Mouse (Mus musculus) hematopoietic stem cell, adult 5-6 weeks (primary cell): ENCODE results near the gene Apol7e. TPM values are rescaled to one million over a fixed set of nuclear protein-coding genes. Genes with fewer than 3 reads are reported as not detected.
"Not testable (repeated sequence)": the region's sequence is repeated elsewhere in the genome, so short reads cannot be mapped to it uniquely, and the experiment has no call there.

ENCODE experiments used
- ATAC-seq, 2 experiments: fragments of 125-278 bp in 1 of 2; replicated peaks in 1 of 2; 2 replicates each; pipeline ENCODE4 v1.8.0; 2016 to 2017; ENCODE audit warnings: inconsistent platforms in 2 of 2, mild to moderate bottlenecking in 2 of 2, moderate number of reproducible peaks in 2 of 2, low read depth in 1 of 2, moderate TSS enrichment in 1 of 2; ENCODE audit not compliant: low FRiP score in 2 of 2, poor library complexity in 2 of 2, severe bottlenecking in 2 of 2, insufficient read depth in 1 of 2, low TSS enrichment in 1 of 2
- total RNA-seq: library from RNA; stranded (forward); fragments of 172-1452, 232-1000 nt; gene quantifications from 2 replicates; pipeline ENCODE4 v1.2.3, GENCODE M21; 2017

Apol7e gene
- total RNA-seq, result 11.5 and 12.3 TPM in 2 replicates

DNA sequence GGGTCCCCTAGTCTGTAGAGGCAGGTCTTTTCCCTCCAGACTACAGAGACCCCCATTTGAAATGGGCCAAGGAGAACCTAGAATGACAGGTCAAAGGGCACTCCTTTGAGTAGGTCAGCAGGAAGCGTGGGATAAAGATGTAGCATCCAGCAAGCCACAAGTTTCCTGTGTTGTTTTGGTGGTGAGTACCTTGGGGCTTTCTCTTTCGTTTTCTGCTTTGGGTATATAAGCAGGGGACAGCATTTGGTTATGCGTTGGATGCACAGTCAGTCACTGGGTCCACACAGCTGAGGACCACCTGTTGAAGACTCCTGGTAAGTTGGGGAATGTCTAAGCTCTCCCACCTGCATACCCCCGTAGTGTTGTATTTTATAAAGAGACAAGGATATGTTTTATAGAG is at the start of gene Apol7e:
Gene Apol7e, plus strand, starts transcription at position 202 of the 400 bp plus-strand sequence.
- ATAC-seq, result peak; percentile 74 to 81

DNA sequence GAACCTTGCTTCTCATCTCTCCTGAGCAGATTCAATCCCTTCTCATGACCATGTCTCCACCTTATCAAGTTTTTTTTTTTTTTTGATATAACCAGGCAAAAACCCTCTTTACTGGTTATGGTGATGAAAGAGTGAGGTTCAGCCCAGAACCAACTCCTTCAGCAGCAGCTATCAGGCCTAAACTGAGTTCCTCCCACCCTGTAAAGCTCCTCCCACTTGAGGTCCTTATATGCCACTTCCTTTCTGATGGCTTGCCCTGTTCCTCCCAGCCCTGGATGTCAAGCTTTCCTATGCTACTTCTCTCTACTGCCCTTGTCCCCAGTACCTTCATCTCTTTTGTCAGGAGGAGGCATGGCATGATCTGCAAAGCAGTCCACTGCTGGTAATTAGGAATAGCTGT is 47.5 kb upstream of the Apol7e start:
- ATAC-seq, result not testable (repeated sequence)

DNA sequence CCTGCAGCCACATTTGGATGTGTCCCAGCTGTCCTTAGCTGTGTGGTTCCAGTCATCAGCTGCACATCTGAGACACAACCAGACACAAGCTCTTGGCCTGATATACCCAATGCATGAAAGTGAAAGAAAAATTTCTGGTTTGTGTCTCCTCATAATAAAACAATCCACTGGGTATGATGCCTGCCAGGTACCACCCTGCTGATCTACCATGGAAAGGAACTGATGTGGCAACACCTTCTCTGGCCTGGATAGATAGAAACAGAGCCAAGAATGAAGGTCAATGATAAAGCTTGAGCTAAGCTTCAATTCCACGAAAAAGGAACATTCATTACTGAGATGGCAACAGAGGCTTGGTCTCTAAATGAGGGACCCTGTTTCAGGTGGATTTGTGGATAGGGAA is 38.9 kb upstream of the Apol7e start:
- ATAC-seq, result not testable (repeated sequence)

DNA sequence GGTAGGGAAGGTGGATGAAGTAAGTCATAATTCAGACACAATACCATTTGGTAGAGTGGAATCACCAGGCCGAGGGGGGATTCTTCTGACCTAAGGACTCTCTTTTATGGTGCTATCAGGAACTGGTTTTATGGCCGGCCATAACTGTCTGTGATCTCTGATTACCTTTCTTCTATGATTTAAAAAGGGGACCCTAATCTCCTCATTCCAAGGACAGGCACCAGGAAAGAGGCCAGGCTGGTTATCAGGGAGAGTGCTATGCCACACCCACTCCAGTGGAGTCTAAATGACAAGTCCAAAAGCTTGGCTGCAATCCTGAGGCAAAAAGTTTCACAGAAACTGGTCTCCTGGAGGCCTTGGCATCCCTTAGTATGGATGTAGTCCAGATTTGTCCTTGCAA is 36.8 kb upstream of the Apol7e start:
- ATAC-seq, result not testable (repeated sequence)

DNA sequence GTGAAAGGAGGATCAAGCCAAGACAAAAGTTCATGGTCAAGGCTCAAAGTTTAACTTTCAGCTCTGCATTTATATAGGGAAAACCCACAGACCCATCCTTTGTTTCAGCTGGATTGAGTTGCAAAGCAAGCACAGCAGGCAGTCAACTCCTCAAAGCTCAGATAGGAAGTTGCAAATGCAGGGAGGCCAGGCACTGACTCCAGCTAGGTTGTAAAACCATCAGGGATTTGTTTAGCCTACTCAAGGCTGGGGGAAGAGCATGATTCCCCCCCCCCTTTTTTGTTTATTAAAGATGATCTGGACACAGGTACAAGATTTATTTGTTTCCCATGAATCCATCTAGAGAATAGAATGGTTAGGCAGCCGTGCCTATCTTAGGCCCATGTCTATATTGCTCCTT is 24.6 kb upstream of the Apol7e start:
- ATAC-seq, result not testable (repeated sequence)

DNA sequence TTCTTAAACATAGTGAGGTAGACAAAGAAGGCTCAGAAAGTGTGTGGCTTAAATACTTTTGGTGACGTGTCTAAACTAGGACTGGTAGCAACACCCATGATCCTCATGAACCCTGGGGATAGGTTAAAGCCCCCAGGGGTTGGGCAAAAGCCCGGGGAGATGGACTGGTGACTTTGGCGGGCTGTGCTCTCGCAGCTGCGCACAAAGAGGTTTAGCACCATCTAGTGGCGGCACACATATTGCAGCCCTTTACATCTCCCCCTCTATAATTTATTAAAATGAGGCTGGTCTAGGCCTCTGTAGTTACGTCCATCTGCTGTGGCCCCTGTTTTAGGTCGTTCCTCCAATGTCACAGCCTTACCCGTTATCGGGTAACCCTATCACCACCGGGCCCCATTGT is 14.7 kb upstream of the Apol7e start:
- not testable (repeated sequence) for ATAC-seq

DNA sequence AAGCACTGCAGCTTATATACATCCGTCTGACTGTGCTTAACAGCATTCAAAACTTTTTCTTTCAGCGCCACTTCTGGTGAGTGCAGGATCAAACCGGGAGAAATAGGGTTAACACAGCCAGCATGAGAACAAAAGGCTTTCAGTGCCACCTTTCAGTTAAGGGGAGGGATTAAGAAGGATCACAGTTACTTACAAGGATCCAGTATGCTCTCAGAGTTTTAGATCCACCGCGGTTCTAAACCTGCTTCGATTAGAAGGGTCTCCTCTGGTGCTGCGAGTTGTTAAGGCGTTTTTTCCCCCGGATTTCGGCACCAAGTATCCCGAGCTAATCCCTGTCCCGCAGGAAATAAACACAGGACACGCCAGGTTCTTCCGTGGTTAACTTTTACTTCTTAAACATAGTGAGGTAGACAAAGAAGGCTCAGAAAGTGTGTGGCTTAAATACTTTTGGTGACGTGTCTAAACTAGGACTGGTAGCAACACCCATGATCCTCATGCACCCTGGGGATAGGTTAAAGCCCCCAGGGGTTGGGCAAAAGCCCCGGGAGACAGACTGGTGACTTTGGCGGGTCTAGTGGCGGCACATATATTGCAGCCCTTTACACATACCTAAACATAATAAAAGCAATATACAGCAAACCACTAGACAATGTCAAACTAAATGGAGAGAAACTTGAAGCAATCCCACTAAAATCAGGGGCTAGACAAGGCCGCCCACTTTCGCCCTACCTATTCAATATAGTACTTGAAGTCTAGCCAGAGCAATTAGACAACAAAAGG is 6.9 kb upstream of the Apol7e start:
- ATAC-seq, result not testable (repeated sequence)

DNA sequence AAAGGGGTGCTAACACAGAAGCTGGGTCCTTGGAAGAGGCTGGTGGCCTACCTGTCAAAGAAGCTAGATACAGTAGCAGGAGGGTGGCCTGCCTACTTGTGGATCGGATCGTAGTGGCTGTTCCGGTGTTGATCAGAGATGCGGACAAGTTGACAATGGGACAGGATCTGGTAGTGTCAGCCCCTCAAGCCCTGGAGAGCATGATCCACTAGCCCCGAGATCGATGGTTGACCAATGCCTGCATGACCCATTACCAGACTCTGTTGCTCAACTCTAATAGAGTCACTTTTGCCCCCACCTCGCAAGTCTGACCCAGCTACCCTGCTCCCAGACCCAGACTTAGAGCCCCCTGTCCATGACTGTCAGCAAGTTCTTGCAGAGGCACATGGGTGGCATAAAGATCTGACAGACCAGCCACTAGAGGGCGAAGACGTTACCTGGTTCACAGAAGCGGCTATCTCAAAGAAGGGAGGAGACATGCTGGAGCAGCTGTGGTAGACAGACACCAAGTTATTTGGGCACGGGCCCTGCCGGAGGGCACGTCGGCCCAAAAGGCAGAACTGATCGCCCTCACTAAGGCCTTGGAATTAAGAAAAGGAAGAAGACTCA is 3.9 kb upstream of the Apol7e start:
- not testable (repeated sequence) for ATAC-seq

DNA sequence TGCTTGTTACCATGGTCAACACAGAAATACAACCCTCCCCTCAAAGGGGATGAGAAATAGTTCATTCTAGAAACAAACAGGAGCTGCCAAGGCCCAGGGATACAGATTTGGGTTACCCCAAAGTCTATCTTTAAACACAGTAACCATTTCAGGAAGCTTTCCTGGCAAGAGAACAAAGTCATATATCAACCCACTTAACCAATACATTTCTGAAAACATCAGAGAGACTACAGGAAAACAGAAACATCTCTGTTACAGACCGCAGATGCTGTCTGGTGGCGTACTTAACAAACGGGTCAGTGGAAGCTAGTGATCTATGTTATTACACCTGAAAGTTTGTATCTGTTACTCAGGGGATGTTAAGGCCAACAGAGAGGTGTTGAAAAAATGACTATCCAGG is 6.6 kb downstream of the Apol7e start:
- ATAC-seq, result not testable (repeated sequence)

DNA sequence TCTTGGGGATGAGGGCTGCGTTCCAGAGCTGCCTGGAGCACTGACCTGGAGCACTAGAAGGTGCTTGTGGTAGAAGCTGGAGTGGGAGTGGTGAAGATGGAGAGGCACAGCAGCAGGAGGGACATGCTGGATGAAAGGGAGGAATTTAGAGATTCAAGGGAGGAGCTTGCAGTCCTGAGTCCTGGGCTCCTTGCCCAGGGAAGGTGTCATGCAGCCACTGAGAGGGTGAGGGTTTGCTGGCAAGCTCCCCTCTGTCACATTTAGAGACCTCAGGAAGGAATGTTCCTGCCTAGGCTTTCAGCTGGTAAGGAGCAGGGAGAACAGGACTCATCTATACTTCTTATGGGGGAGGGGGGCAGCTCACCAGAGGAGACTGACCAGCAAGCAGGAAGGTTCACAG is 10.3 kb downstream of the Apol7e start:
- not testable (repeated sequence) for ATAC-seq

DNA sequence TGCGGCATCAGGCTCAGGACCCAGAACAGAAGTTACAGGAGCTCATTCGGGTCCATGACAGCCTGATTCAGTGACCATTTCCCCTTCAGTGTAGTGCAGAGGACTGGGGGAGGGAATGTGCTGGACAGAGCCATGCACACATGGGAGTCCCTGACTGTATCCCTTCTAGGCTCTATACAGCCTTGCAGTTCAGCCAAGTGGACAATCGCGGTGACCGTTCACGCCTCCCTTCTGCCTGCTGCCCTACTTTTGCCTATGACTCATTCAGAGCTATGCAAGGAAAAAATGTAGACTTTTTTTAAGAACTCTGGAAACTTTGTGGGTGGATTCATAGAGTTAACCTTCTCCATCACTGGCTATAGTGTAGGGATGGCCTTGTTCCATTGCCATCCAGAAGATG is 19.6 kb downstream of the Apol7e start:
- ATAC-seq, result not testable (repeated sequence)

DNA sequence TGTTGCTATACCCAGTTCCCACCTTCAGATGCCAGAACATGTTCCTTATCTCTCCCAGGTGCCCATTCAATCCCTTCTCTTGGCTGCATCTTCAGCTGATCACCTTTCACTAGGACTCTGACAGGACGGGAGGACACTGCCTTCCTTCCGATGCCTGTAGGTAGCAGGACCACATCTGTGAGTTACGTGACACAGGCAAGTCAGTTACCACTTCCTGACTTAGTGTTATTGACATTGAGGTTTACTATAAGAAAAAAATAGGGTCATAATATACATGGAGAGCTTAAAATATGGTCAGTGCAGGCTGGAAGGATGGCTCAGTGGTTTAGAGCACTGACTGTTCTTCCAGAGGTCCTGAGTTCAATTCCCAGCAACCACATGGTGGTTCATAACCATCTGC is 22.9 kb downstream of the Apol7e start:
- ATAC-seq, result not testable (repeated sequence)

DNA sequence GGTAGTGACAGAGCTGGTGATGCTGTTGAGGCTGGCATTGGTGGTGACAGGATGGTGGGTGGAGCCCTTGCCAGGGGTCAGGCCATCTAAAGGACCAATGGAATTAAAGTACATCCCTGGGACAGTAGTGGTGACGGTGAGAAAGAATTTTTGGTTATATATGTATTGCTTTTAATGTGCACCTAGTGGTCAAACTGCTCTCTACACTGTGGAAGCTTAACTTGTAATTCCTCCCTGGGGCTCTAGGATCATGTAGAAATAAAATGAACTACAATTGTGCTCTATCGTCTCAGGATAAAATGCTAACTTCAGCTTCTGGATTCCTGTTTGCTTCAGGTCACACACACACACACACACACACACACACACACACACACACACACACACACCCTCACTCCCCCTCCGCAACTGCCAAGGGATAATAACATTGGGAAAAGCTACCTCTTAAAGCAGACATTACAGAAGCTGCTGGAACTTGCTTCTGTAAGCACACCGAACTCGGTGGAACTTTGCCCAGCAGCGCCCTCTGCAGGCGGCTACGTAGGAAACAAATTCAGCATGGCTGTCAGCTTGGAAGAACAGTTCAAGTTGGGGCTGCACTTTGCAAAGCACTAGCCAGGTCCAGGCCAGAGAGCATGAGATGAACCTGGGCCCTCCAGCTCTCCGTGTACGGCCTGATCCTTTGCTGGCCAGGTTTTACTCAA is 25.7 kb downstream of the Apol7e start:
- peak; percentile 40 to 58; a peak in 2 of 4 replicates for ATAC-seq

DNA sequence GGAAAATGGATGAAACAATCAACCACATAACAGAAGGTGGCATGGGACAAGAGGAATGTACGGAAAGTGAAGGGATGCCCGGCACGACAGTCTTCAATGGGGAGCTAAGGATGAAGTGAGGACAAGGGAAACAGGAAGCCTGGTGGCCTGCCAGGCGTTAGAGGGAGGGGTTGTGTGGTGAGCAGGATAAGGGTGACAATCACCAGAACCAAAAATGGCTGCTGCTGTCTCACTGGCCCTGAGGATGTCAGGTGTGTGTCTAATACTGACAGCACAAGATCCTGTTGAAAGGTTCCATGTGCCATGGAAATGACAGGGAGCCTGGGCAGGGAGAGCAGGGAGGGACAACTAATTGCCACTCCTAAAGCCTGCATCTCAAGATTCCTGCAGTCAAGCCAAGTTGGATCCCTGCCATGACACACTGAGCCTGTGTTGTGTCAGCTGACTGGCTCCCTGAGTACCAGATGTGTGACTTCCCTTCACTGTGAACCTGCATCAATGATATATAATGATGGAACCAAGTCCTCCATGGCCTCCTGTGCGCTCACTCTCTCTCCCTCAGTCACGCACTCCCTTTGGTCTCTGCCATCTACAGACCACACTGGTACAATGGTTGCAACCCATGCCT is 26.9 kb downstream of the Apol7e start:
- not testable (repeated sequence) for ATAC-seq

DNA sequence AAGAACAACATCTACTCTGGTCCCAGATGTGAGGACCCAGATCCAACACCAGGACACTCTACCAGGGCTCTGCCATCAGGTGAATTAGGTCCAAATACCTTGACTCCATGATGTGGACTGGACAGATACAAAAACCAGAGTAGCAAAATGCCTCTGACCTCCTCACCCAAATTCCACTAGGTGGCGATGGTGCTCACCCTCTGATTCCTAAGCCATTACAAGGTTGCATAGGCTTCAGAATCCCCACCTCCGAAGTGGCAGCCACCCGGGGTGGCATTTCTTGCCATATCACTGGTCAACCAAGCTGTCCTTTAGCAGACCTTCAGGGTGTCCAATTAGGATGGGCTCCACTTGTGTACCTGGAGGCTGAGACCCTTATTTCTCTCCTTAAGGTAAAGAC is 28.5 kb downstream of the Apol7e start:
- peak; percentile 33 to 59; a peak in 3 of 4 replicates for ATAC-seq

DNA sequence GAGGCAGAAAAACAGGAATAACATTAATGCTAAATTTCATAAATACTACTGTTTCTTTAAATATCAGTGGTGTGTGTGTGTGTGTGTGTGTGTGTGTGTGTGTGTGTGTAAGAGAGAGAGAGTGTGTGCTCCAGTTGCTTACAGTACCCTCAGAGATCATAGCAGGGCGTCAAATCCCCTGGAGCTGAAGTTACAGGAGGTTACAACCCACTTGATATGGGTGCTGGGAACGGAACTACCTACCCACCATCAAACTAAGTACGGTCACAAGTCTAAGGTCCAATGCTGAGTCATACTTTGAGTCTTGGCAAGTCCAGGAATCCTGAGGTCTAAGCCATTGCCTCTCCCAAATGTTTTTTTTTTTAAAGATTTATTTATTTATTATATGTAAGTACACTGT is 29.1 kb downstream of the Apol7e start:
- not testable (repeated sequence) for ATAC-seq

DNA sequence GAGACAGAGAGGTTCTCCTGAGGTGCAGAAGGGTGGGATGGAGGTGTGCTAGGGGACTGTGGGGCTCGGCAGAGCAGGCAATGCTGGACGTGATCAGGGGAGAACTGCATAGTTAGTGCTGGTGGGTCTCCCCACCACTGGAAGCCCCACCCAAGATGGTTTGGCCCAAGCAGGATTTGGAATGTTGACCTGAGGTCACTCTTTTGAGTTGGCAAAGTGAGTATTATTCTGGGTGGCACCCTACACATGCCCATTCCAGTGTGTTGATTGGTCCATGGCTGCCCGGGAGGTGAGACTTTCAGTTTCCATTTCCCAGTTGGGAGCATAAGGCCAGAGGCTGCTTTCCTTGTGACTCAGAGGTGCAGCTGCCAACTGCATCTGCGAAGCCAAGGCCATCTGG is 30.1 kb downstream of the Apol7e start, which contains the start of gene Apol9b:
Gene Apol9b, plus strand, starts transcription at position 301 of the 400 bp plus-strand sequence.
- not testable (repeated sequence) for ATAC-seq

DNA sequence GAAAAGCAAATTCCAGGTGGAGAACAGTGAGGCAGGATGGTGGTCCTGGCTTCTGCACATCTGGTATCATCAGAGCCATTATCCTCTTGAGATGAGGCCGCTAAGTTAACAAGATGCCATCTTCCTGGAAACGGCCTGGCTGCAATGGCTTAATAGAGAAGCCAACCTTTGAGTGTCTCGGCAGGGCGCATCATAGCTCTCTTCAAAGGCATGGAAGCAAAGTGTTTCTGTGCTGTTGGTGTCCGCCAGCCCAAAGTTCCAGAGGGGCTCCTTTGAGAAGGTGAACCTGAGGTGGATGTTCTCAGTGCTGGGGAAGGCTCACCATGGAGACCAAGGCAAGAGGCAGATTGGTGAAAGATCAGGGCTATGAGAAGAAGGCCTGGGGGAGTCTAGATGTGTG is 32.9 kb downstream of the Apol7e start:
- no peak for ATAC-seq
